Mouse (Mus musculus): ENCODE results near the gene Pon1.

- TF ChIP-seq POLR2A (IDR thresholded peaks at IDR 0.05; ENCODE audit: low read depth, low read length) (no peak), CTCF (IDR thresholded peaks at IDR 0.05; ENCODE audit: extremely low read depth, insufficient read length, insufficient replicate concordance, low read depth, low read length) (no peak)
These were observed 45.1 kb upstream of the Pon1 start for GRCm38 (mm10) chr6:5238799-5239198.
